Comparison of ENCODE assay signal across 12 mouse cellular contexts in genomic region chr1:117067151-117067819, GRCm38 (mm10).
"Had no signal": no experiment of that assay in that cellular context is flagged by ENCODE, and none has a peak within 500 bp of the region (broad histone marks: within the 10 kb centered on the region; RNA-seq: fewer than 3 reads in every experiment).

No protein-coding gene starts in this region.

- H3K4me1 ChIP-seq: limb, embryonic 13.5 days; liver, embryonic 15.5 days; lung, embryonic 15.5 days; neural tube, embryonic 13.5 days had no signal

- H3K4me2 ChIP-seq: limb, embryonic 13.5 days; liver, embryonic 11.5 days; liver, embryonic 15.5 days; lung, embryonic 15.5 days; neural tube, embryonic 13.5 days had no signal

- DNase-seq: kidney, adult 8-10 months; kidney, postnatal 36 days; left cerebral cortex, postnatal 4 days; lung, postnatal 14 days; right cerebral cortex, postnatal 25 days; thymus, postnatal 36 days had no signal

- H3K27ac ChIP-seq: limb, embryonic 13.5 days; liver, embryonic 15.5 days; lung, embryonic 15.5 days; neural tube, embryonic 13.5 days had no signal

- H3K4me3 ChIP-seq: limb, embryonic 13.5 days; liver, embryonic 15.5 days; lung, embryonic 15.5 days; neural tube, embryonic 13.5 days had no signal

- H3K27me3 ChIP-seq: limb, embryonic 13.5 days; liver, embryonic 15.5 days; lung, embryonic 15.5 days; neural tube, embryonic 13.5 days had no signal

- H3K9ac ChIP-seq: limb, embryonic 13.5 days; liver, embryonic 15.5 days; lung, embryonic 15.5 days; neural tube, embryonic 13.5 days had no signal

- ATAC-seq: intestine, postnatal 0 days had no signal

- H3K9me3 ChIP-seq: limb, embryonic 13.5 days; liver, embryonic 15.5 days; lung, embryonic 15.5 days; neural tube, embryonic 13.5 days had no signal

- H3K36me3 ChIP-seq: limb, embryonic 13.5 days; liver, embryonic 15.5 days; lung, embryonic 15.5 days; neural tube, embryonic 13.5 days had no signal
